Mouse (Mus musculus) limb, embryonic 15.5 days (tissue): Measurements from ENCODE around the gene Nrg4. TPM values are rescaled to one million over a fixed set of nuclear protein-coding genes. Genes with fewer than 3 reads are reported as not detected.

Source experiments
- ATAC-seq: fragments of 200-750 bp; cut with Nextera tagmentation; 2 replicates; pipeline ENCODE4 v1.8.0; 2017; ENCODE audit warnings: low read depth, moderate TSS enrichment; ENCODE audit not compliant: insufficient number of reproducible peaks, low FRiP score, low TSS enrichment
- H3K27ac ChIP-seq: fragments of 300-500 bp; sonication (generic); 2 replicates; pipeline ENCODE4 v1.5.1; 2015; ENCODE audit warnings: moderate library complexity, mild to moderate bottlenecking, inconsistent platforms
- H3K27me3 ChIP-seq: fragments of 300-500 bp; sonication (generic); 2 replicates; pipeline ENCODE4 v1.6.1; 2015; ENCODE audit warnings: inconsistent platforms
- H3K36me3 ChIP-seq: fragments of 300-500 bp; sonication (generic); 2 replicates; pipeline ENCODE4 v1.6.1; 2015; ENCODE audit warnings: inconsistent platforms
- H3K4me1 ChIP-seq: fragments of 300-500 bp; sonication (generic); 2 replicates; pipeline ENCODE4 v1.6.1; 2015; ENCODE audit warnings: inconsistent platforms
- H3K4me2 ChIP-seq: fragments of 300-500 bp; sonication (generic); 2 replicates; pipeline ENCODE4 v1.6.1; 2015; ENCODE audit warnings: mild to moderate bottlenecking, inconsistent platforms
- H3K4me3 ChIP-seq: fragments of 300-500 bp; sonication (generic); 2 replicates; pipeline ENCODE4 v1.5.1; 2015; ENCODE audit warnings: mild to moderate bottlenecking, inconsistent platforms
- H3K9ac ChIP-seq: fragments of 300-500 bp; sonication (generic); 2 replicates; pipeline ENCODE4 v1.6.1; 2015; ENCODE audit warnings: inconsistent platforms
- H3K9me3 ChIP-seq: fragments of 300-500 bp; sonication (generic); 2 replicates; pipeline ENCODE4 v1.6.1; 2016; ENCODE audit warnings: inconsistent platforms
- WGBS: fragments of 180-500 bp; shearing (Covaris S2); methylation state at CpG from one replicate; pipeline ENCODE4 v1.1.7; 2015; 5-methylcytosine and 5-hydroxymethylcytosine counted together
- polyA plus RNA-seq: library from polyadenylated mRNA; unstranded; fragments of >200 nt; fragmentation: Nextera tagmentation; extraction: Ambion mirVana; gene quantifications from 2 replicates; pipeline ENCODE4 v1.2.1, GENCODE M21; 2015

The Nrg4 gene
- polyA plus RNA-seq, 1 experiment from 2014 or later, result 2.1 TPM

- H3K9me3 ChIP-seq, result no peaks in the 10 kb centered on the region
- no peak overlapping the region for H3K27ac ChIP-seq
- H3K4me3 ChIP-seq, result no peak overlapping the region
- H3K9ac ChIP-seq, result no peak overlapping the region
- 56% methylated on average over 12 of the region's 12 CpGs for WGBS
- no peaks in the 10 kb centered on the region for H3K4me1 ChIP-seq
- no peak for ATAC-seq
- H3K36me3 ChIP-seq, result no peaks in the 10 kb centered on the region
- no peaks in the 10 kb centered on the region for H3K27me3 ChIP-seq
- no peak overlapping the region for H3K4me2 ChIP-seq
Observed at GRCm38 (mm10) chr9:55313619-55314261, 12.9 kb downstream of the Nrg4 start.

- Histone ChIP-seq H3K36me3 (no peaks in the 10 kb centered on the region), H3K27ac (no peak overlapping the region), H3K4me1 (no peaks in the 10 kb centered on the region), H3K4me2 (no peak overlapping the region), H3K27me3 (no peaks in the 10 kb centered on the region), H3K4me3 (no peak overlapping the region), H3K9ac (no peak overlapping the region), H3K9me3 (no peaks in the 10 kb centered on the region)
- 8% methylated on average over 5 of the region's 5 CpGs for WGBS
- ATAC-seq, result 0 out of 2 replicates have a peak, but pooled peaks have one; percentile 48
Observed at GRCm38 (mm10) chr9:55311560-55311959, 15.1 kb downstream of the Nrg4 start.

GRCm38 (mm10) chr9:55308455-55308854 is 18.2 kb downstream of the Nrg4 start:
- no peak overlapping the region for H3K4me3 ChIP-seq
- H3K9ac ChIP-seq, result no peak overlapping the region
- WGBS, result 78% methylated on average over 5 of the region's 5 CpGs
- no peaks in the 10 kb centered on the region for H3K36me3 ChIP-seq
- H3K9me3 ChIP-seq, result no peaks in the 10 kb centered on the region
- H3K27ac ChIP-seq, result no peak overlapping the region
- H3K27me3 ChIP-seq, result no peaks in the 10 kb centered on the region; the same call in 1 of the 2 replicates
- no peak overlapping the region for H3K4me2 ChIP-seq
- ATAC-seq, result no peak
- no peaks in the 10 kb centered on the region for H3K4me1 ChIP-seq

- ATAC-seq, result no peak
- WGBS, result 64% methylated on average over 5 of the region's 5 CpGs
Observed at GRCm38 (mm10) chr9:55307557-55307956, 19.1 kb downstream of the Nrg4 start.

GRCm38 (mm10) chr9:55307066-55307465 is 19.6 kb downstream of the Nrg4 start:
- 65% methylated on average over 2 of the region's 2 CpGs for WGBS
- Histone ChIP-seq H3K4me3 (no peak overlapping the region), H3K9ac (no peak overlapping the region), H3K9me3 (no peaks in the 10 kb centered on the region), H3K27me3 (no peaks in the 10 kb centered on the region; the same call in 1 of the 2 replicates), H3K27ac (no peak overlapping the region), H3K4me1 (no peaks in the 10 kb centered on the region), H3K36me3 (no peaks in the 10 kb centered on the region), H3K4me2 (no peak overlapping the region)
- no peak for ATAC-seq

More at GRCm38 (mm10) chr9:55307557-55307956, 19.1 kb downstream of the Nrg4 start:
- Histone ChIP-seq H3K4me3 (no peak overlapping the region), H3K36me3 (no peaks in the 10 kb centered on the region), H3K4me2 (no peak overlapping the region), H3K27me3 (no peaks in the 10 kb centered on the region; the same call in 1 of the 2 replicates), H3K27ac (no peak overlapping the region), H3K9me3 (no peaks in the 10 kb centered on the region), H3K4me1 (no peaks in the 10 kb centered on the region), H3K9ac (no peak overlapping the region)

- Histone ChIP-seq H3K4me3 (no peak overlapping the region), H3K27ac (no peak overlapping the region), H3K9me3 (no peaks in the 10 kb centered on the region), H3K9ac (no peak overlapping the region), H3K4me1 (no peaks in the 10 kb centered on the region), H3K27me3 (no peaks in the 10 kb centered on the region), H3K36me3 (no peaks in the 10 kb centered on the region), H3K4me2 (no peak overlapping the region)
- no peak for ATAC-seq
- WGBS, result 51% methylated on average over 2 of the region's 2 CpGs
Observed at GRCm38 (mm10) chr9:55296221-55296620, 30.4 kb downstream of the Nrg4 start.

GRCm38 (mm10) chr9:55291966-55292365 is 34.7 kb downstream of the Nrg4 start:
- WGBS, result 87% methylated on average over 4 of the region's 4 CpGs
- H3K27me3 ChIP-seq, result no peaks in the 10 kb centered on the region
- no peak for ATAC-seq
- H3K9ac ChIP-seq, result no peak overlapping the region
- no peak overlapping the region for H3K4me3 ChIP-seq
- no peak overlapping the region for H3K4me2 ChIP-seq
- H3K4me1 ChIP-seq, result no peaks in the 10 kb centered on the region
- no peak overlapping the region for H3K27ac ChIP-seq
- no peaks in the 10 kb centered on the region for H3K9me3 ChIP-seq
- no peaks in the 10 kb centered on the region for H3K36me3 ChIP-seq

- no peaks in the 10 kb centered on the region for H3K27me3 ChIP-seq
- WGBS, result 44% methylated on average over 3 of the region's 3 CpGs
- H3K4me2 ChIP-seq, result no peak overlapping the region
- no peak overlapping the region for H3K4me3 ChIP-seq
- no peak overlapping the region for H3K27ac ChIP-seq
- no peak overlapping the region for H3K9ac ChIP-seq
- no peaks in the 10 kb centered on the region for H3K36me3 ChIP-seq
- no peaks in the 10 kb centered on the region for H3K4me1 ChIP-seq
- no peaks in the 10 kb centered on the region for H3K9me3 ChIP-seq
- no peak for ATAC-seq
Observed at GRCm38 (mm10) chr9:55289475-55290198, 37.0 kb downstream of the Nrg4 start.

GRCm38 (mm10) chr9:55285197-55285596 is 41.4 kb downstream of the Nrg4 start:
- Histone ChIP-seq H3K27ac (no peak overlapping the region), H3K4me2 (no peak overlapping the region), H3K36me3 (no peaks in the 10 kb centered on the region), H3K27me3 (no peaks in the 10 kb centered on the region), H3K9ac (no peak overlapping the region), H3K4me3 (no peak overlapping the region), H3K4me1 (peaks cover 4% of the 10 kb centered on the region), H3K9me3 (no peaks in the 10 kb centered on the region)
- 67% methylated on average over 3 of the region's 3 CpGs for WGBS
- ATAC-seq, result no peak

- WGBS, result 2% methylated on average over 14 of the region's 14 CpGs
Observed at GRCm38 (mm10) chr9:55283516-55283915, 43.1 kb downstream of the Nrg4 start.

GRCm38 (mm10) chr9:55279114-55279825 is 47.4 kb downstream of the Nrg4 start:
- Histone ChIP-seq H3K27me3 (no peaks in the 10 kb centered on the region), H3K9me3 (no peaks in the 10 kb centered on the region), H3K4me1 (peaks cover 4% of the 10 kb centered on the region), H3K36me3 (no peaks in the 10 kb centered on the region), H3K27ac (no peak overlapping the region), H3K4me3 (no peak overlapping the region), H3K4me2 (no peak overlapping the region), H3K9ac (no peak overlapping the region)
- ATAC-seq, result no peak
- WGBS, result 72% methylated on average over 8 of the region's 8 CpGs

More at GRCm38 (mm10) chr9:55283516-55283915, 43.1 kb downstream of the Nrg4 start:
- Histone ChIP-seq H3K4me2 (peak overlapping the region; percentile 43), H3K4me1 (peaks cover 4% of the 10 kb centered on the region), H3K27ac (no peak overlapping the region), H3K9ac (no peak overlapping the region), H3K36me3 (no peaks in the 10 kb centered on the region), H3K27me3 (no peaks in the 10 kb centered on the region), H3K9me3 (no peaks in the 10 kb centered on the region), H3K4me3 (0 out of 2 replicates have a peak overlapping the region, but pooled peaks have one; percentile 7)
- ATAC-seq, result no peak

GRCm38 (mm10) chr9:55277562-55277961 is 49.1 kb downstream of the Nrg4 start:
- H3K4me3 ChIP-seq, result no peak overlapping the region
- ATAC-seq, result no peak
- peaks cover 3% of the 10 kb centered on the region; the same call in 1 of the 2 replicates for H3K4me1 ChIP-seq
- H3K27me3 ChIP-seq, result no peaks in the 10 kb centered on the region
- H3K9ac ChIP-seq, result no peak overlapping the region
- H3K9me3 ChIP-seq, result no peaks in the 10 kb centered on the region
- no peaks in the 10 kb centered on the region for H3K36me3 ChIP-seq
- H3K4me2 ChIP-seq, result no peak overlapping the region
- no peak overlapping the region for H3K27ac ChIP-seq
- 57% methylated on average over 4 of the region's 4 CpGs for WGBS
